Mouse (Mus musculus): ENCODE measurements around the gene Vwf. TPM values are rescaled to one million over a fixed set of nuclear protein-coding genes. Genes with fewer than 3 reads are reported as not detected.

Vwf gene
- polyA plus RNA-seq, 1 experiment: 1.2 TPM

GRCm38 (mm10) chr6:125648964-125649363, 102.4 kb downstream of the Vwf start:
- Histone ChIP-seq H3K27me3 (ENCODE audit: control insufficient read depth, insufficient read depth, insufficient read length) (peaks cover 24% of the 10 kb centered on the region), H3ac (ENCODE audit: control insufficient read depth, insufficient read length) (no peak overlapping the region), H3K4me2 (ENCODE audit: low read depth) (no peak overlapping the region), H3K79me2 (ENCODE audit: control insufficient read depth, insufficient read depth) (no peaks in the 10 kb centered on the region), H3K4me3 (no peak overlapping the region), H3K36me3 (ENCODE audit: control insufficient read depth, insufficient read depth) (no peaks in the 10 kb centered on the region)
- TF ChIP-seq TCF12 (IDR thresholded peaks at IDR 0.05; ENCODE audit: insufficient read depth, poor library complexity, severe bottlenecking) (no peak), TCF3 (IDR thresholded peaks at IDR 0.05; ENCODE audit: insufficient read length, low read depth) (no peak), POLR2AphosphoS2 (IDR thresholded peaks at IDR 0.05; ENCODE audit: insufficient read length, low read depth) (no peak), USF1 (IDR thresholded peaks at IDR 0.05; ENCODE audit: low read depth) (no peak), SRF (IDR thresholded peaks at IDR 0.05; ENCODE audit: control insufficient read depth, insufficient read length, low read depth) (no peak), MYOG (IDR thresholded peaks at IDR 0.05; ENCODE audit: control insufficient read depth in 1 of 3, insufficient read depth in 1 of 3, insufficient read length in 2 of 3, low read depth in 2 of 3) (no peak), CEBPB (IDR thresholded peaks at IDR 0.05; ENCODE audit: insufficient read depth, poor library complexity, severe bottlenecking) (no peak), REST (IDR thresholded peaks at IDR 0.05; ENCODE audit: insufficient read depth, insufficient read length) (no peak), E2F4 (IDR thresholded peaks at IDR 0.05; ENCODE audit: insufficient read depth) (no peak), POLR2A (IDR thresholded peaks at IDR 0.05; ENCODE audit: insufficient read length, low read depth) (no peak), MAX (IDR thresholded peaks at IDR 0.05; ENCODE audit: low read depth) (no peak)

- Histone ChIP-seq H3K4me2 (ENCODE audit: low read depth) (no peak overlapping the region), H3K79me2 (ENCODE audit: control insufficient read depth, insufficient read depth) (no peaks in the 10 kb centered on the region), H3K27me3 (ENCODE audit: control insufficient read depth, insufficient read depth, insufficient read length) (peaks cover 35% of the 10 kb centered on the region), H3K4me3 (no peak overlapping the region), H3K36me3 (ENCODE audit: control insufficient read depth, insufficient read depth) (no peaks in the 10 kb centered on the region), H3ac (ENCODE audit: control insufficient read depth, insufficient read length) (no peak overlapping the region)
- no peak for TF ChIP-seq MYOG (IDR thresholded peaks at IDR 0.05; ENCODE audit: control insufficient read depth in 1 of 3, insufficient read depth in 1 of 3, insufficient read length in 2 of 3, low read depth in 2 of 3)
- TF ChIP-seq TCF3 (IDR thresholded peaks at IDR 0.05; ENCODE audit: insufficient read length, low read depth): no peak
- TF ChIP-seq POLR2A (IDR thresholded peaks at IDR 0.05; ENCODE audit: insufficient read length, low read depth): no peak
- TF ChIP-seq CEBPB (IDR thresholded peaks at IDR 0.05; ENCODE audit: insufficient read depth, poor library complexity, severe bottlenecking): no peak
- no peak for TF ChIP-seq POLR2AphosphoS2 (IDR thresholded peaks at IDR 0.05; ENCODE audit: insufficient read length, low read depth)
- no peak for TF ChIP-seq USF1 (IDR thresholded peaks at IDR 0.05; ENCODE audit: low read depth)
- TF ChIP-seq TCF12 (IDR thresholded peaks at IDR 0.05; ENCODE audit: insufficient read depth, poor library complexity, severe bottlenecking): no peak
- TF ChIP-seq SRF (IDR thresholded peaks at IDR 0.05; ENCODE audit: control insufficient read depth, insufficient read length, low read depth): no peak
- no peak for TF ChIP-seq E2F4 (IDR thresholded peaks at IDR 0.05; ENCODE audit: insufficient read depth)
- TF ChIP-seq REST (IDR thresholded peaks at IDR 0.05; ENCODE audit: insufficient read depth, insufficient read length): no peak
- TF ChIP-seq MAX (IDR thresholded peaks at IDR 0.05; ENCODE audit: low read depth): no peak
- TF ChIP-seq MYOD1 (IDR thresholded peaks at IDR 0.05; ENCODE audit: control insufficient read depth in 1 of 3, insufficient read length in 2 of 3, low read depth in 2 of 3): no peak
Measured at GRCm38 (mm10) chr6:125651335-125651734, 104.8 kb downstream of the Vwf start.

GRCm38 (mm10) chr6:125653416-125653815, 106.8 kb downstream of the Vwf start:
- no peaks in the 10 kb centered on the region for H3K79me2 ChIP-seq (ENCODE audit: control insufficient read depth, insufficient read depth)
- TF ChIP-seq TCF3 (IDR thresholded peaks at IDR 0.05; ENCODE audit: insufficient read length, low read depth) (no peak), MYOD1 (IDR thresholded peaks at IDR 0.05; ENCODE audit: control insufficient read depth in 1 of 3, insufficient read length in 2 of 3, low read depth in 2 of 3) (no peak), POLR2A (IDR thresholded peaks at IDR 0.05; ENCODE audit: insufficient read length, low read depth) (no peak), MAX (IDR thresholded peaks at IDR 0.05; ENCODE audit: low read depth) (no peak), TCF12 (IDR thresholded peaks at IDR 0.05; ENCODE audit: insufficient read depth, poor library complexity, severe bottlenecking) (no peak), POLR2AphosphoS2 (IDR thresholded peaks at IDR 0.05; ENCODE audit: insufficient read length, low read depth) (no peak), USF1 (IDR thresholded peaks at IDR 0.05; ENCODE audit: low read depth) (no peak), E2F4 (IDR thresholded peaks at IDR 0.05; ENCODE audit: insufficient read depth) (no peak), REST (IDR thresholded peaks at IDR 0.05; ENCODE audit: insufficient read depth, insufficient read length) (no peak), SRF (IDR thresholded peaks at IDR 0.05; ENCODE audit: control insufficient read depth, insufficient read length, low read depth) (no peak), CEBPB (IDR thresholded peaks at IDR 0.05; ENCODE audit: insufficient read depth, poor library complexity, severe bottlenecking) (no peak), MYOG (IDR thresholded peaks at IDR 0.05; ENCODE audit: control insufficient read depth in 1 of 3, insufficient read depth in 1 of 3, insufficient read length in 2 of 3, low read depth in 2 of 3) (no peak)
- no peak overlapping the region for H3K4me2 ChIP-seq (ENCODE audit: low read depth)
- H3ac ChIP-seq (ENCODE audit: control insufficient read depth, insufficient read length): no peak overlapping the region
- H3K4me3 ChIP-seq: no peak overlapping the region
- H3K36me3 ChIP-seq (ENCODE audit: control insufficient read depth, insufficient read depth): no peaks in the 10 kb centered on the region
- peaks cover 46% of the 10 kb centered on the region for H3K27me3 ChIP-seq (ENCODE audit: control insufficient read depth, insufficient read depth, insufficient read length)

- Histone ChIP-seq H3ac (ENCODE audit: control insufficient read depth, insufficient read length) (no peak overlapping the region), H3K4me3 (no peak overlapping the region), H3K36me3 (ENCODE audit: control insufficient read depth, insufficient read depth) (no peaks in the 10 kb centered on the region), H3K27me3 (ENCODE audit: control insufficient read depth, insufficient read depth, insufficient read length) (peaks cover 40% of the 10 kb centered on the region), H3K4me2 (ENCODE audit: low read depth) (no peak overlapping the region), H3K79me2 (ENCODE audit: control insufficient read depth, insufficient read depth) (no peaks in the 10 kb centered on the region)
- TF ChIP-seq POLR2AphosphoS2 (IDR thresholded peaks at IDR 0.05; ENCODE audit: insufficient read length, low read depth) (no peak), TCF12 (IDR thresholded peaks at IDR 0.05; ENCODE audit: insufficient read depth, poor library complexity, severe bottlenecking) (no peak), MYOG (IDR thresholded peaks at IDR 0.05; ENCODE audit: control insufficient read depth in 1 of 3, insufficient read depth in 1 of 3, insufficient read length in 2 of 3, low read depth in 2 of 3) (no peak), CEBPB (IDR thresholded peaks at IDR 0.05; ENCODE audit: insufficient read depth, poor library complexity, severe bottlenecking) (no peak), USF1 (IDR thresholded peaks at IDR 0.05; ENCODE audit: low read depth) (no peak), MAX (IDR thresholded peaks at IDR 0.05; ENCODE audit: low read depth) (no peak), TCF3 (IDR thresholded peaks at IDR 0.05; ENCODE audit: insufficient read length, low read depth) (no peak), REST (IDR thresholded peaks at IDR 0.05; ENCODE audit: insufficient read depth, insufficient read length) (no peak), SRF (IDR thresholded peaks at IDR 0.05; ENCODE audit: control insufficient read depth, insufficient read length, low read depth) (no peak), POLR2A (IDR thresholded peaks at IDR 0.05; ENCODE audit: insufficient read length, low read depth) (no peak), MYOD1 (IDR thresholded peaks at IDR 0.05; ENCODE audit: control insufficient read depth in 1 of 3, insufficient read length in 2 of 3, low read depth in 2 of 3) (no peak), E2F4 (IDR thresholded peaks at IDR 0.05; ENCODE audit: insufficient read depth) (no peak)
Measured at GRCm38 (mm10) chr6:125656921-125657320, 110.3 kb downstream of the Vwf start.

Measured in myocyte (in vitro differentiated cells).